Mouse (Mus musculus) cerebellum, adult 11-12 months (tissue): ENCODE measurements around the gene Gucy2c.

Source experiments
- DNase-seq: peaks from one replicate; pipeline ENCODE4 v3.0.0; 2022

Gene Gucy2c

DNA sequence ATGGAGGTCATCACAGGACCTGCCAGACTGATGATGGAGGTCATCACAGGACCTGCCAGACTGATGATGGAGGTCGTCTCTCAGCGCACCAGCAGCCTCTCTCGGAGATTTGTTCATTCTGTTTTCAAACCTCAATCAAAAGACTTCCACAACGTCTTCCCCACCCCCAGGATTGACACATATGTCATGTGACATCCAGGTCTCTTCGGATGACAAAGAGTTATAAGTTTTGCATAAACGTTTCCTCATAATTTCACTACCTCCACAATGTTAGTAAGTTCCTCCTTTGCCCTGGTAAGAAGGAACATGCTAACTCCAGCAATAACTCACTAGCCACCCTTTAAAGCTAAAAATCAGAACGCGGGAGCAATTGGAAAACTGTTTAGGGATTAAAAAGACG, 122.3 kb downstream of the Gucy2c start:
- no peak for DNase-seq

DNA sequence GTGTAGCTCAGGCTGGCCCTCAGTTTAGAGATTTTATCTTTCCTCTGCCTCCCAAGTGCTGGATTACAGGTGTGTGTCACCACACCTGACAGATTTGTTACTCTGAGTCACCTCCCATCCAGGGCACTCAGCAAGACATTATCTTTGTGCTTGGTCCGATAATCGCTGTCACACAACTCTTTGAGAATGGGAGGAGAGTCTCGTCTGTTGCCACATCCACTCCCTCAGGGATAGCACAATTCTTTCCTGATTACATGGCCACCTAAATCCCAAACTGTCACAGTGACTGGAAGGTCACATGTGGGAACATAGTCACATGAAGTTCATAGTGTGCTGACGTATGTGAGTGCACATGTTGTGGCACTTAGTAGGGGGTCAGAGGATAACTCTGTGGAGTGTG, 123.3 kb downstream of the Gucy2c start:
- DNase-seq: no peak

DNA sequence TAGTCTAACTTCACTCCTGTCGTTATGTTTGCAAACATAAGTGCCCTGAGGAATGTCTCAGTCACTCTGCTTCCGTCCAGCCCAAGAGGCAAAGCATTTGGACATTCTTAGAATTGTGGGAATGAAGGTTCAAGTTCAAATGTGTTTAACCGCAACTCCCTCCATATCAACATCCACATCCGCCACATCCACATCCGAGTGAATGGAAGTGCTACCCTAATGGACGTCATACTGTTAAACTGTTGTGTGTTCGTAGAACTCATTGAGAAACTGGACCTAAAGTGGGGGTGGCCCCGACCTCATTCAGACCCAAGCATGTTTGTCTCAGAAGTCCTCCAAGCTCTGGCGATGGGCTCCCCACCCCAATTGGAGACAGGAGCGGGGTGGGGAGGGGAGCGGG, 125.8 kb downstream of the Gucy2c start:
- no peak for DNase-seq

DNA sequence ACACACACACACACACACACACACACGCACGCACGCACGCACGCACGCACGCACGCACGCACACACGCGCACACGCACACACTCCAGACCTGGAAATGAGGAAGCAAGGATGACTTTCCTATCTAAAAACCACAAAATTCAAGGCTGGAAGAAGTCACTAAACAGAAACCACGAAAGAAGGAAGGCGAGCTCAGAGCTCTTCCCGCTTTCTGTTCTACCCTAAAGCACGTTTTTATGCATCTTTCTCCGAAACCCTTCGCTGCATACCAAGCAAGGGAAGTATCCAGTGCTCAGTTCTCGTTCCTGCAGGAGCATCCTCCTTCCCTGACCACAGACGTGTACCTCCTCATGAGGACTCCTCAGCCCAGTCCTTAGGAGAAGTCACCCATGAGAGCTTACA, 127.1 kb downstream of the Gucy2c start:
- no peak for DNase-seq

DNA sequence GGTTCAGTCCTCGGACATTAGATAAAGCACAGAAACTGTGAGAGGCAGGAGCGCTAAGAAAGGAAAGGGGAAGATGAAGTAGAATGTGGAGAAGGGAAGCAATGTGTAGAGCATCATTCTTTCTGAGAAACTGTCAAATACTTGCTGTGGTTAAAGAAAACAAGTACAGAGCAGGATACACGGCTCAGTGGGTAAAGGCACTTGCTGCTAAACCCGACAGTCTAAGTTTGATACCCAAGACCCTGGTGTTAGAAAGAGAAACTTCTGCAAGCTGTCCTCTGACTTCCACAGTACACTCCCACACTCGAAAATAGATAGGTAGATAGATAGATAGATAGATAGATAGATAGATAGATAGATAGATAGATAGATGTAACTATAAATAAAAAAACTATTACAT, 128.2 kb downstream of the Gucy2c start:
- DNase-seq: no peak

DNA sequence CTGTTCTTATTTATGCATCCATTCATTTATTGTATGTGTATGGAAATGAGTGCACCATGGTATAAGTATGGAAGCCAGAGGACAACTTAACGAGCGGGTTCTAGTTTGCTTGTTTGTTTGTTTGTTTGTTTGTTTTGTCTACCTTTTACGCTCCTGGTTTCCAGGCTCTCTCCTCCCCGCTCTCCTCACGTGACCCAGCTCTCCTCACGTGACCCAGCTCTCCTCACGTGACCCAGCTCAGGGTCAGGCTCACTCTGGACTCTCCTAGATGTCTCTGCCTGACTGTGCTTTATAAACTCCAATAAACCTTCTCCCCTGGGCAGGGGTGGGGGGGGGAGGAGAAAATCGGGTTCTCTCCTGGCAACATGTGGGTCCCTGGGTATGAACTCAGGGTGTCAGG, 130.9 kb downstream of the Gucy2c start:
- DNase-seq: no peak

DNA sequence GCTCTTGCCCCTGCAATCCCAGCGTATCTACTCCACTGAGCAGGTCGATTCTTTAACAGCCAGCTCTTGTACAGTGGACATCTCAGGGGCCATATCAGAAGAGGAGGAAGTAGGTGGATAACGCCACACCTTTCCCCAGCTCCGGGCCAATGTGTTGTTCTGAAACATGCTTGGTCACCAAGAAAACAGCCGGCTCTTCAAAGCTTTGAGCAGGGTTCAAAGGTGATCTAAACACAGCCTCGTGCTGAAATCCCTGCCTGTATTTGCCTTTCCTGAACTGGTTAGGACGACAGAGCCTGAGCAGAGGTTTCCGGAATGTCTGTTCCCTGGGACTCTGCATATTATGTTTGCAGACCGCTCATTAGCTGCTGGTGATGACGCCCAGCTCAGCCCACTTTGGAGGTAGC, 134.1 kb downstream of the Gucy2c start:
- no peak for DNase-seq
